8 mouse cellular contexts compared by ENCODE assay signal in the genomic region with DNA sequence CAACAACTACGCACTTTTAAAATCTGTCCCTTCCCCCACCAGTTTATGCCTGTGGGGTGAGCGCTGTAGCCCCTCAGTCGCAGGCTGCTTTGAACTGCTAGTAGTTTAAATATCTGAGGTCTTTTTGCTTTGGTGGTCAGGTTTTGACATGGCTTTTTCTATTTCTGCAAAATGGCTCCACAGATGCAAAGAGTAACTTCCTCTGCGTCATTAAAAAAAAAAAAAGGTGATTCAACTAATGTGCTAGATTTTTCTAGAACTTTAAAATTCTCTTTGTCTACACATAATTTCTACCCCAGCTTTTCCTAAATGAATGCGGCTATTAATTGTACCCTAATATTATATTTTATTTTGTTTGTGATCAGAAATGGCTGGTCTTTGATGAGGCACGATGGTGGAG. TPM values are rescaled to one million over a fixed set of nuclear protein-coding genes. Genes with fewer than 3 reads are reported as not detected.
DNase-seq lines count a peak whose midpoint lies in the region; ATAC-seq and TF ChIP-seq lines count a peak whose summit lies in the region.

No protein-coding gene starts in this region.

- peak overlapping the region; percentile 72 for H3K27ac ChIP-seq in heart, embryonic 12.5 days (ENCODE audit: poor library complexity, severe bottlenecking)
- H3K27ac ChIP-seq in forebrain, postnatal 0 days (ENCODE audit: low read depth, low read length), result peak overlapping the region; percentile 76
- H3K27ac ChIP-seq in macrophage, result peak overlapping the region; percentile 61

- H3K9ac ChIP-seq in heart, embryonic 12.5 days, result no peak overlapping the region
- peak overlapping the region; percentile 22; the same call in 1 of the 2 replicates for H3K9ac ChIP-seq in forebrain, postnatal 0 days

- no peaks in the 10 kb centered on the region for H3K79me2 ChIP-seq in macrophage (ENCODE audit: inconsistent target)

- no peak for DNase-seq in heart, adult 11 months
- DNase-seq in forebrain, postnatal 0 days, result no peak
- DNase-seq in right cerebral cortex, postnatal 36 days (ENCODE audit: low spot score in 2 of 2), result no peak
- no peak for DNase-seq in right cerebral cortex, postnatal 4 days
- DNase-seq in left cerebral cortex, postnatal 4 days, result no peak

- H3K9me3 ChIP-seq in heart, embryonic 12.5 days (replicated peaks), result no peaks in the 10 kb centered on the region
- H3K9me3 ChIP-seq in E14TG2a.4 (ENCODE audit: low read length), result no peaks in the 10 kb centered on the region
- H3K9me3 ChIP-seq in forebrain, postnatal 0 days (ENCODE audit: low read length), result no peaks in the 10 kb centered on the region

- peaks cover 72% of the 10 kb centered on the region for H3K27me3 ChIP-seq in heart, embryonic 12.5 days (replicated peaks)
- no peaks in the 10 kb centered on the region for H3K27me3 ChIP-seq in E14TG2a.4 (ENCODE audit: insufficient read depth, low read length)
- no peaks in the 10 kb centered on the region for H3K27me3 ChIP-seq in forebrain, postnatal 0 days (ENCODE audit: insufficient read depth, low read length)

- H3K4me3 ChIP-seq in heart, embryonic 12.5 days, result peak overlapping the region; percentile 70
- H3K4me3 ChIP-seq in E14TG2a.4 (replicated peaks; ENCODE audit: low read length) (peak overlapping the region; percentile 81), macrophage (ENCODE audit: inconsistent target) (peak overlapping the region; percentile 14; the same call in 1 of the 2 replicates)
- peak overlapping the region; percentile 33 for H3K4me3 ChIP-seq in forebrain, postnatal 0 days (ENCODE audit: low read depth, low read length)

- ATAC-seq in heart, embryonic 12.5 days (ENCODE audit: insufficient number of reproducible peaks, low FRiP score), result no peak
- no peak for ATAC-seq in forebrain, postnatal 0 days

- WGBS in heart, embryonic 12.5 days, result 24% methylated on average over 6 of the region's 6 CpGs
- WGBS in forebrain, postnatal 0 days, result 34% methylated on average over 6 of the region's 6 CpGs
- 30% methylated on average over 6 of the region's 6 CpGs for WGBS in macrophage (ENCODE audit: missing documents)

- peak overlapping the region; percentile 50 for H3K4me2 ChIP-seq in heart, embryonic 12.5 days
- H3K4me2 ChIP-seq in forebrain, postnatal 0 days (ENCODE audit: low read depth), result peak overlapping the region; percentile 40

- peaks cover 6% of the 10 kb centered on the region; the same call in 1 of the 2 replicates for H3K4me1 ChIP-seq in heart, embryonic 12.5 days (replicated peaks)
- peaks cover 19% of the 10 kb centered on the region for H3K4me1 ChIP-seq in E14TG2a.4 (replicated peaks; ENCODE audit: low read depth, low read length)
- no peaks in the 10 kb centered on the region for H3K4me1 ChIP-seq in forebrain, postnatal 0 days (ENCODE audit: insufficient read depth)

- intact Hi-C loops in left cerebral cortex, postnatal 4 days (cut with DNase I), result no loop called here

- peaks cover 27% of the 10 kb centered on the region for H3K36me3 ChIP-seq in heart, embryonic 12.5 days
- H3K36me3 ChIP-seq in E14TG2a.4 (ENCODE audit: insufficient read depth, low read length) (peaks cover 30% of the 10 kb centered on the region), macrophage (ENCODE audit: inconsistent target) (no peaks in the 10 kb centered on the region)
- no peaks in the 10 kb centered on the region; the same call in 1 of the 2 replicates for H3K36me3 ChIP-seq in forebrain, postnatal 0 days (ENCODE audit: insufficient read depth)

- TF ChIP-seq CTCF in E14TG2a.4 (conservative IDR thresholded peaks at IDR 0.05; ENCODE audit: low read length), result no peak
- TF ChIP-seq CTCF in forebrain, postnatal 0 days (IDR thresholded peaks at IDR 0.05; ENCODE audit: low read depth), result no peak

RNA-seq across cellular contexts. Expression of gene Tspyl2, which starts 0.7 kb away (rescaled TPM):
- 19.5 and 22.3 TPM in 2 replicates for polyA plus RNA-seq in heart, embryonic 12.5 days (2016; fragmentation: Nextera tagmentation; extraction: Ambion mirVana)
- total RNA-seq in forebrain, postnatal 0 days (2014; rRNA removed), result 39.5 and 51.7 TPM in 2 replicates
- polyA plus RNA-seq in forebrain, postnatal 0 days (2015; fragmentation: Nextera tagmentation; extraction: Ambion mirVana), result 27.5 and 39.7 TPM in 2 replicates
- total RNA-seq in macrophage (2018; cell fraction: chromatin; rRNA removed), result 100 to 1,000 TPM in 2 of 26 experiments, 10 to 100 TPM in 24; 21.5 to 115 (median 62.3) TPM
- 10 to 100 TPM in 22 of 26 experiments, 1 to 10 TPM in 4; 7.4 to 21.0 (median 13.5) TPM for total RNA-seq in macrophage (2018; cell fraction: cytosol; rRNA removed)
- 100 to 1,000 TPM in 3 of 26 experiments, 10 to 100 TPM in 23; 31.6 to 159 (median 64.4) TPM for total RNA-seq in macrophage (2018; cell fraction: nucleus; rRNA removed)
- 17.5 to 50.8 TPM (median 26.1 TPM) in 3 replicates for polyA plus RNA-seq in macrophage (2018)
- 10 to 100 TPM; 57.4 to 72.5 TPM for total RNA-seq in left cerebral cortex, postnatal 4 days (2021)

RNA-seq across cellular contexts. Expression of gene Kantr, which starts 15.6 kb away (rescaled TPM):
- polyA plus RNA-seq in heart, embryonic 12.5 days (2016; fragmentation: Nextera tagmentation; extraction: Ambion mirVana), result 8.8 and 10.9 TPM in 2 replicates
- 14.2 and 20.8 TPM in 2 replicates for total RNA-seq in forebrain, postnatal 0 days (2014; rRNA removed)
- 22.4 and 30.2 TPM in 2 replicates for polyA plus RNA-seq in forebrain, postnatal 0 days (2015; fragmentation: Nextera tagmentation; extraction: Ambion mirVana)
- total RNA-seq in macrophage (2018; cell fraction: chromatin; rRNA removed), result 10 to 100 TPM in 13 of 26 experiments, 1 to 10 TPM in 12, under 1 TPM in 1; 0.86 to 37.8 (median 10.8) TPM
- total RNA-seq in macrophage (2018; cell fraction: cytosol; rRNA removed), result 10 to 100 TPM in 5 of 26 experiments, 1 to 10 TPM in 21; 4.1 to 10.4 (median 8.0) TPM
- total RNA-seq in macrophage (2018; cell fraction: nucleus; rRNA removed), result 10 to 100 TPM in 18 of 26 experiments, 1 to 10 TPM in 8; 4.1 to 39.7 (median 13.1) TPM
- 5.3 to 7.0 TPM (median 6.9 TPM) in 3 replicates for polyA plus RNA-seq in macrophage (2018)
- total RNA-seq in left cerebral cortex, postnatal 4 days (2021), result 10 to 100 TPM; 36.6 to 46.6 TPM

RNA-seq across cellular contexts. Expression of gene Gpr173, which starts 25.6 kb away (rescaled TPM):
- 2.9 and 3.4 TPM in 2 replicates for polyA plus RNA-seq in heart, embryonic 12.5 days (2016; fragmentation: Nextera tagmentation; extraction: Ambion mirVana)
- total RNA-seq in forebrain, postnatal 0 days (2014; rRNA removed), result 22.2 and 27.9 TPM in 2 replicates
- 6.9 and 7.1 TPM in 2 replicates for polyA plus RNA-seq in forebrain, postnatal 0 days (2015; fragmentation: Nextera tagmentation; extraction: Ambion mirVana)
- total RNA-seq in macrophage (2018; cell fraction: chromatin; rRNA removed), result under 1 TPM in 1 of 26 experiments, not detected in 25; 0.16 TPM
- not detected for total RNA-seq in macrophage (2018; cell fraction: cytosol; rRNA removed)
- not detected for total RNA-seq in macrophage (2018; cell fraction: nucleus; rRNA removed)
- not detected in 3 replicates for polyA plus RNA-seq in macrophage (2018)
- 10 to 100 TPM; 31.9 to 33.8 TPM for total RNA-seq in left cerebral cortex, postnatal 4 days (2021)

Comparison
In these comparisons a context has a peak if more than half of its experiments do, and no peak if none do; other contexts are left out.
1. H3K4me3 ChIP-seq: peak in every context shown above with its lines; median percentile 81 in E14TG2a.4; 70 in heart, embryonic 12.5 days; 33 in forebrain, postnatal 0 days; 14 in macrophage.